Mouse (Mus musculus): ENCODE results near the gene Psmd2. TPM values are rescaled to one million over a fixed set of nuclear protein-coding genes. Genes with fewer than 3 reads are reported as not detected.
"Not testable (repeated sequence)": the region's sequence is repeated elsewhere in the genome, so short reads cannot be mapped to it uniquely, and the experiment has no call there.

Gene Psmd2
- total RNA-seq, 2 experiments from 2014 or later: 88.9 to 172 TPM

DNA sequence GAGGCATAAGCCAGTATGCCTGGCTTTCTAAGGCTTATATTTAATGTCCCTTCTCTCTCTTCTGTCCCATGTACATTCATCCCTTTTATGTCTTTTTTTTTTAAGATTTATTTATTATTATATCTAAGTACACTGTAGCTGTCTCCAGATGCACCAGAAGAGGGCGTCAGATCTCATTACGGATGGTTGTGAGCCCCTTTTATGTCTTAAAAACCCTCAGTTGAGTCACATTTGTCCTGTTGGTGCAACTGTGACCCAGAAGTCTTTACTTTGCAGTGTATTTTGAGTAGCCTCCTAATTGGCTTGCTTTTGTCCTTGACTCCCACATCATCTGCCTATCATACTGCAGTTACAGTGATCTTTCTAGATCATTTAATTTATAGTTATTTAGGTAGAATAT, 1.9 kb downstream of the Psmd2 start:
- no peak for ATAC-seq (ENCODE audit: poor library complexity, severe bottlenecking)

DNA sequence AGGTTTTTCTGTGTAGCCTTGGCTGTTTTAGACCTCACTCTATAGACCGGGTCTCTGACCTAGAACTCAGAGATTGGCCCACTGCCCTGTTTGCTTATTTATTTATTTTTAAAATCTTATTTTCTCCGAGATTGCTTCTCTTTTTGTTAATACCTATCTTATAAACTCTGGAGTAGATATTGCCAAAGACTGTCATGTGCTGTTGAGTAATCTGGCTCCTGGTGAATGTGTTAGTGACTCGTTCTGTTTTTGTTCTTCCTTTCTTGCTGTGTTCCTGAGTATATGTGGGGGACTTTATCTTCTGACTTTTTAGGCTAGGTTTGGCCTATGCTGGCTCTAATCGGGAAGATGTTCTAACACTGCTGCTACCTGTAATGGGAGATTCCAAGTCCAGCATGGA, 6.2 kb downstream of the Psmd2 start:
- no peak for ATAC-seq (ENCODE audit: poor library complexity, severe bottlenecking)

- ATAC-seq (ENCODE audit: poor library complexity, severe bottlenecking): not testable (repeated sequence)
These were observed 16.6 kb downstream of the Psmd2 start, which contains the start of gene Eif4g1 for GRCm38 (mm10) chr16:20668013-20668412. TSS of gene Eif4g1 (plus strand) at chr16:20668313.

GRCm38 (mm10) chr16:20670291-20670690, 18.8 kb downstream of the Psmd2 start:
- ATAC-seq (ENCODE audit: poor library complexity, severe bottlenecking): no peak

GRCm38 (mm10) chr16:20671886-20672285, 20.4 kb downstream of the Psmd2 start:
- no peak for ATAC-seq (ENCODE audit: poor library complexity, severe bottlenecking)

- peak; percentile 89 for ATAC-seq (ENCODE audit: poor library complexity, severe bottlenecking)
These were observed 21.0 kb downstream of the Psmd2 start for GRCm38 (mm10) chr16:20672500-20672902.

- ATAC-seq (ENCODE audit: poor library complexity, severe bottlenecking): peak; percentile 63
These were observed 21.7 kb downstream of the Psmd2 start for GRCm38 (mm10) chr16:20672965-20673705.

GRCm38 (mm10) chr16:20673706-20674303, 22.4 kb downstream of the Psmd2 start:
- no peak for ATAC-seq (ENCODE audit: poor library complexity, severe bottlenecking)

DNA sequence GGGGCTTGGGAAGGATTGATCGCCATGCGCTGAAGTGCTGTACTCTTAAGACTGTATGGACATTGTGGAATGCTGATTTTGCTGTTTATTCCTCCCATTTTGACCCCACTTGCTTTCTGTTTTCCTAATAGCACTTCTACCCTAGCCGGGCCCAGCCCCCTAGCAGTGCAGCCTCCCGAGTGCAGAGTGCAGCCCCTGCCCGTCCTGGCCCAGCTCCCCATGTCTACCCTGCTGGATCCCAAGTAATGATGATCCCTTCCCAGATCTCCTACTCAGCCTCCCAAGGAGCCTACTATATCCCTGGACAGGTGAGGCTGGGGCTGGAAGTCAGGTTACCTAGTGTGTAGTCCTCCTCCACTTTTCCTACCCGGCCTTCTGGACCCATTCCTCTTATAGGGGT, 23.8 kb downstream of the Psmd2 start:
- ATAC-seq (ENCODE audit: poor library complexity, severe bottlenecking): no peak

GRCm38 (mm10) chr16:20676702-20677101, 25.2 kb downstream of the Psmd2 start:
- no peak for ATAC-seq (ENCODE audit: poor library complexity, severe bottlenecking)

GRCm38 (mm10) chr16:20677380-20677779, 25.9 kb downstream of the Psmd2 start:
- ATAC-seq (ENCODE audit: poor library complexity, severe bottlenecking): no peak

- ATAC-seq (ENCODE audit: poor library complexity, severe bottlenecking): peak; percentile 81
These were observed 26.7 kb downstream of the Psmd2 start for GRCm38 (mm10) chr16:20677974-20678675.

- no peak for ATAC-seq (ENCODE audit: poor library complexity, severe bottlenecking)
These were observed 39.3 kb downstream of the Psmd2 start for GRCm38 (mm10) chr16:20690774-20691173.

DNA sequence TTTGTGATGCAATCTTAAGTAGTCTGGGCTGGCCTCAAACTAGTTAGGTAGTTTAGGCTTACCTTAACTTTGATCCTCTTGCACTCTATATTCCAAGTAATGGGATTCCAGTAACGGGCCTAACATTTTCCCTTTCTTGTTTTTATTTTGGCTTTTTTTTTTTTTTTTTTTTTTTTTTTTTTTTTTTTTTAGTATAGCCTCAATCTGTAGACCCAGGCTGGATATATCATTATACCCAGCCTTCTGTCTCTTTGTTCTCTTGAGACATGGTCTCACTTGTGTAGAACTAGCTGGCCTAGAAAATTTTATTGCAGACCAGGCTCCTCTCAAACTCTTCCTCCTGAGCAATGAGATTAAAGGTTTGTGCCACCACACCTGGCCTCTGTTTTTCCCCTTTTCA, 40.2 kb downstream of the Psmd2 start:
- ATAC-seq (ENCODE audit: poor library complexity, severe bottlenecking): no peak

- ATAC-seq (ENCODE audit: poor library complexity, severe bottlenecking): no peak
These were observed 41.0 kb downstream of the Psmd2 start for GRCm38 (mm10) chr16:20692241-20692965.

GRCm38 (mm10) chr16:20693111-20693701, 41.8 kb downstream of the Psmd2 start, which contains the start of gene Fam131a:
TSS of gene Fam131a (plus strand) at chr16:20693241.
- ATAC-seq (ENCODE audit: poor library complexity, severe bottlenecking): peak; percentile 83

GRCm38 (mm10) chr16:20694781-20695180, 43.3 kb downstream of the Psmd2 start:
- peak; percentile 58 for ATAC-seq (ENCODE audit: poor library complexity, severe bottlenecking)

- no peak for ATAC-seq (ENCODE audit: poor library complexity, severe bottlenecking)
These were observed 44.3 kb downstream of the Psmd2 start for GRCm38 (mm10) chr16:20695622-20696323.

- no peak for ATAC-seq (ENCODE audit: poor library complexity, severe bottlenecking)
These were observed 47.8 kb downstream of the Psmd2 start for GRCm38 (mm10) chr16:20699266-20699665.

DNA sequence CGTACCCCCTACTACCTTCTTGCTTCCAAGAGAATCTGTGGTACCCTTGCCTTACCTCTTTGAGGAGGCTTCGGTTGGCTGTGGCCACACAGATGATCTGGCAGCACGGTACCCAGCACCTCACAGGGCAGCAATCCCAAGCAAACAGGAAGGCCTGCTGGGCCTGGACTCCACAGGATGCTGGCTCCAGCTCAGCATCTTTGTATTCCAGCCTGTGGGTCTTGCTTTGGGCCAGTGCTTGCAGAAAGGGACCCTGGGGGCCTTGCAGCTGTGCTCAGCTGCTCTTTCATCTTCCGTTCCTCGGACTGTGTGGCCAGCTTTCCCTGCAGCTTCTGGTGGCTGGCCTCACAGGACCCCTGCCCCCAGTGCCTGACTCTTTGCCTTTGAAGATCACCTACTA, 48.6 kb downstream of the Psmd2 start:
- ATAC-seq (ENCODE audit: poor library complexity, severe bottlenecking): no peak

Data from megakaryocyte, adult 5-6 weeks (primary cell).